Mouse (Mus musculus) testis, postnatal 14 days (tissue): Measurements from ENCODE around the gene Mst1.

ENCODE experiments used
- DNase-seq: peaks from one replicate; pipeline ENCODE4 v3.0.0; 2021; ENCODE audit warnings: low spot score

The Mst1 gene

DNA sequence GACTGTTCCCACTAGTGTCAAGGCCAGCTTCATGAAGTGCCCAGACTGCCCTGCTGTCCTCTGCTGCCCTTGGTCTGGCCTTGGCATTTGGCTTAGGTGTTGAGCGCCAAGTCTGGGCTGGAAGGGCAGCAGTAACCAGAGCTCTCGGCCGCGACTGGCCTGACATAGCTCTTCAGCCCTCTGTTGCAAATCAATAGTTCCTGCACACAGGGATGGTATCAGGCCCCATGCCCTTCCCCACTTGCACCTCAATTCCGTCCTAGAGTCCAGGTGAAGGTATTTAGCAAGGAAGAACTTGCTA, 23.0 kb upstream of the Mst1 start:
- no peak for DNase-seq

DNA sequence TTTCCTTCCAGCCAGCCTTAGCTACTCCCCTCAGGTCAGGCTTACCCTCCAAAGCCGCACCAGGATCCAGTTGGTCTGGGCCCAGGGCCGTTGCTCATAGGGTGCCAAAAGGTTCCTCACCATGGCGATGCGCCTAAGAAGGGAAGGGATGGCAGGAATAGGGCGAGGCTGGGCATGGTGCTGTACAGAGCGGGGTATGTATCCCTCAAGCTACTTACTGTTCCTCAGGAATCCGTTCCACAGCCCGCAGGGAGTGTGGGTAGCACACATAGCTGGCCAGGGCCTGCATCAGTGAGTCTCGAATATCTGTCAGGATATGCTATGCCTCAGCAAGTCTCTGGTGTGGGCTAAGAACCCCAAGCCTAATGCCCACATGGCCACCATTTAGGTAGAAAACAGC, 21.9 kb upstream of the Mst1 start:
- DNase-seq: no peak

DNA sequence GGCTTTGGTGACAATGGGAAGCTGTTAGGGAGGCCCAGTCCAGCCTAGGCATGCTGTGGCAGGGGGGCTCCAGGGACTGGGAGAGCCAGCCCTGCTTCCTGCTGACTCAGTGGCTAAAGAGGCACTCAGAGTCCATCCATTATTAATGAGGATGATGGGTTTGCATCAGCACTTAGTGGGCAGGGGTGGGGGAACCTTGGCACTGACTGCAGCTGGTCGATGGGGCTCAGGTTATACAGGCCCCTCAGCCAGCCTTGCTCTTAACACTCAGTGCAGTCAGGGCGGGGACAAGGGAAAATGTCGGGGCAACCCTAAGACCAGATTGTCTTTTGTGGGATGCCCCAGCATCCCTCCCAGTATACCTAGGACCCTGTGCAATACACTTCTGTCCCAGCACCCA, 18.1 kb upstream of the Mst1 start:
- DNase-seq: no peak

DNA sequence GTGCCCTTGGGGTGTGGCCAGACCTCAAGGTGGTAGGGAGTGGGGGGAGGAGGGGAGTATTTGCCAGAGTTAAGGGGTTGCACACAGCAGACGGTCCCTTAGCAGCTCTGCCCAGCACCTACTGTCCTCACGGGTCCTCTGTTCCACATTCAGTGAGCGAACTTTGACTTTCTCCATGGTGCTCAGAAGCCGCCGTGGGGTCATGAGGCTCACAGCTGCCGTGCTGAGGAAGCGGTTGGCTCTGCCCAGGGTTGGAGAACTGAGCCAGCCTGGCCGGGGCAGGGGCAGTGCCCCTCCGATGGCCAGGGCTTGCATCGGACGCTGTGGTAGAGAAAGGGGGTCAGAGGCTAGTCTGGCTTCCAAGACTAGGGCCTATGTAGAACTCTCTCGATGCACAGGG, 16.9 kb upstream of the Mst1 start:
- no peak for DNase-seq

DNA sequence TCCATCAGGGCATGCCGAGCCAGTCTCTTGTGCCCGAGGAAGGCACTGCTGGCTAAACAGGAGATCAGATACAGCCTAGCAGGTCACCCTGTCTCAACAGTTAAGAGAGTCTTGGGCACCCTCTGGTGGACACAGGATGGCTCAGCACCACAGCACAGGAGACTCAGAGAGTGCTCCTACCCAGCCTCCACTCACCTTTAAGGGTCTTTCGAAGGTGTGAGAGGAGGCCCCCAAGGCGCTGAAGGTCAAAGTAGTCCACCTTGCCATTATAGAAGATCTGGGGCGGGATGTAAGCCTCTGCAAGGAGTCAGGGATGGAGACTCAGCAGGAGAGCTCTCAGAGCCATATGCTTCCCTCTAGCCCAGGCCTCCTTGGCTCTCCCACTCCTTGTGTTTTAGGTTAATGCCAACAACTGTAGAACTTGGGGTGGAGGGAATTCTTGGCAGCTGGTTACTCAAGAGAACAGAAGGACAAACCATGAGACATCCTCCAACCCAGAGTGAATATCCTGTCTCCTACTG, 14.7 kb upstream of the Mst1 start:
- no peak for DNase-seq

DNA sequence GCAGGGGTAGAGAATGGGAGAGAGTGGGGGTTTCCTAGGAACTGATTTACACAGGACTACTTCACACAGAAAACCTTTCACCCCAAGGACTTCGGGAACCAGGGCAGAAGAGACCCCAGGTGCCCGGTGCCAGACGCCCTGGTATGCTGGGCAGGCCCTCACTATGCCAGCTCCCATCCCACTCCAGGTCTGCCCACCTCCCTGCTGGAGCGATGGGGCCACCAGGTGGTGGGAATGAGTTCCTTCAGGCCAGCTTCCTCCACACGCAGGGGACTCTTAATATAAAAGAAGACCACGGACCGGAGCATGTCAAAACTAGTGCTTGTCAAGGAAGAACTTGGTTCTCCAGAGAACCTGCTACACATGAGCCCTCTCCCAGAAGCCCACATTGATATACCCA, 13.0 kb upstream of the Mst1 start:
- no peak for DNase-seq

DNA sequence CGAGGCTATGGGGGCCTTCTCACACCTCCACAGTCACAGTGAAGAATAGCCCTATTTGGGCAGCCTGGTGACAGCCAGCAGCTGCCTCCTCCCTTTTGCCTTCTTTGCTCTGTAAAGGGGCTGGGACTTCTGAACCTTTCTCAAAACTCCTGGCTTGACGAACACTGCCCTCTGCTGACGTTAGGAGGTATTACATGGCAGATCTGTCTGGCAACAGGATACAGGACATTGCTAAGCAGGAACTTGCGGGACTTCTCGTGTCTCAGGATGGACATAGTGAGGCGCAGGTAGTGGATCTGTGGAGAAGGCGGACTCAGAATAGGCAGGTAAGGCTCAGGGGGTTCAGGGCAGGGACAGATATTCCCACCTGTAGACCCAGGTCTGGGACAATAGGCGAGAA, 12.3 kb upstream of the Mst1 start:
- peak; percentile 67 for DNase-seq

DNA sequence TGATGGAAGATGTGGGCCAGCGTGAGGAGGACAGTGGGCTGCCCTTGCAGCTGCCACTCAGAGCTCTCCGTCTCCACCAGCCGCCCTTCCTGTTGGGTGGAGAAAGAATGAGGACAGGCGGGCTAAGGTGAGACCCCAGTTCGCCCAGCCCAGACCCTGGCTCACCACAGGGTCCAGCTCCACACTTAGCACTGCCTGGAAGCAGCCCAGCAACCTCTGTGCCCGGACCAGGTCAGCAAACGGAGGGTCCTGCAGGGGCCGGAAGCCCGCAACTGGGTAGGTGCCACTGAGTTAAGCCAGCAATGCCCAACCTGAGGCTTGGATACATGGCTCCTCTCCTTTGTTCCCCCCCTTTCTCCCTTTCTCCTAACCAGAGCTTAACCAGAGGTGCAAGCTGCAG, 11.2 kb upstream of the Mst1 start:
- no peak for DNase-seq

DNA sequence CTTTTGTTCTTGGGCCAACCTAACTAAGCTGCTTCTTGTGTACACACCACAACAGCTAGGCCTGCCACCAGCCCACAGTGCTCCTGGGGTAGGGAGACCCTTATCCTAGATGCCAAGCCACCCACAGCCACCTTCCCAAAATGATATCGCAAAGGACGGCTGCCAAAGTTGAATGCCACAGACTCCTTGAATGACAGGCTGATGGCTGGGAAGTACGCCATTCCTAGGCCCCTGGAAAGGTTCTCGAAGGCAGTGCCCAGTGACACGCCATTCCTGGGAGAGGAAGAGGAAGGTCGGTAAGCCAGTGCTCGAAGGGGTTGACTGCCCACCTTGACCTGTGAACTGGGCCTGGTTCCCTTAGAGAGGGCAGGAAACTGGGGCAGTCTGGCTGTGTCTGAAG, 10.7 kb upstream of the Mst1 start:
- DNase-seq: no peak

DNA sequence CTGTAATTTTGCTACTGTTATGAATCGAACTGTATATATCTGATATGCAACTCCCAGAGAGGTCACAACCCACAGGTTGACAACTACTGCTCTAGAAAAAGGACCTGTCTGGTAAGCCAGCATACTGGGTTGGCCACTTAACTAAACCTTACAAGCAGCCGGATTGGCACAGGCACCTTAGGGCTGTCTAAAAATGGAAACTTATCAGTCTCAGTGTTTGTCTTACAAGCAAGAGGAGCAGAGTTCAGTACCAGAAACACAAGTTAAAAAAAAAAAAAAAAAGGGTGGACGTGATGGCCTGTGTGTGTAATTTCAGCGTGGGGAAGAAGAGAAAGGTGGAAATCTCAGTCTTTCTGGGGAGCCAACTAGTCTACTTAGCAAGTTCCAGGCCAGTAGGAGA, 8.4 kb upstream of the Mst1 start:
- no peak for DNase-seq

DNA sequence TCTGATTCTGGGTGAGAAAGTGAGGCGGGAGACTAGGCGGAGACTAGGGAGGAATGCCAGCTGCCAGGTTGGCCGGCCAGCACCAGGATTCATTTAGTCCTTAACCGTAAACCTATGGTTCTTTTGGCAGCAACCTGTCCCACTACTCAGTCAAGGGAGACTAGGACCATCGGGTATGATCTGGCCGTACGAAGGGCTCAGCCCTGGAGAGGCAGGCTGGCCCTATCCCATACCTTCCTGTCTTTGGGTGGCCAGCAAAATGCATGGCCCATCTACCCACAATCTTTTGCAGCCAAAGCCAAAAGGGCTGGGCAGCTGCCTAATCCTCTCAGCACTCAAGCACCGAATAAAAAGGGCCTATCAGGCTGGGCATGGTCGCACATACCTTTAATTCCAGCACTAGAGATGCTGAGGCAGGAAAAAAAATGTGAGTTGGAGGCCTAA, 7.7 kb upstream of the Mst1 start:
- no peak for DNase-seq

DNA sequence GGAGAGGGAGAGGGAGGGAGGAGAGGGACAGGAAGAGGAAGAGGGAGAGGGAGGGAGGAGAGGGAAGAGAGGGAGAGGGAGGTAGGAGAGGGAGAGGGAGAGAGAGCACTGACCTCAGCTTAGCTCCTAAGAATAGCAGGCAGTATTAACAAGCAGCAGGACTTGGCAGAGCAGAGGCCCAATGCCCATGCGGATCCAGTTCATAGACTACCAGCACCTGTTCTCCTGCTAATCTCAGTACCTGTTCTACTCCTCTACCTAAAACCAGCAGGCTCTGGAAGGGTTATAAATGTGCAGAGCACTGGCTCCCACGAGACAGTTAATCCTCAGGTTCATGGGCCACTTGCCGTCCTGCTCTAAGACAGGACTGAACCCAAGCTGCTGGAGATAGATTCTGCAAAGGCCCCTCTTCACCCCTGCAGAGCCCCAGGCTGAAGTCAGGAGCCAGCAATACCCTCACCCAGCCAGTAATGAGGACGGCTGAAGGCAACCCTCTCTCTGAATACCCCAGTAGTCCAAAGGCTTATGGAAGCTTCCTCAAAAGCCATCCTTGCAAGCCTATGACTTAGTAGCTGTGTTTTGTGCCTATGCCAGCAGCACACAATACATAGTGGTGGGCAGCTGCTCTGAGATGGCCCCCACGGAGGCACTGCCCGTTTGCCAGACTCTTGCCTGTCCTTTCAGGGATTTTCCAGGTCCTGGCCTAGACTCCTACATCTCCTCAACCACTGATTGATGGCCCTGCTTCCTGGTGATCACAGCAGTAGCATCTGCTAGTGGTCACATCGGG, 6.9 kb upstream of the Mst1 start:
- no peak for DNase-seq

DNA sequence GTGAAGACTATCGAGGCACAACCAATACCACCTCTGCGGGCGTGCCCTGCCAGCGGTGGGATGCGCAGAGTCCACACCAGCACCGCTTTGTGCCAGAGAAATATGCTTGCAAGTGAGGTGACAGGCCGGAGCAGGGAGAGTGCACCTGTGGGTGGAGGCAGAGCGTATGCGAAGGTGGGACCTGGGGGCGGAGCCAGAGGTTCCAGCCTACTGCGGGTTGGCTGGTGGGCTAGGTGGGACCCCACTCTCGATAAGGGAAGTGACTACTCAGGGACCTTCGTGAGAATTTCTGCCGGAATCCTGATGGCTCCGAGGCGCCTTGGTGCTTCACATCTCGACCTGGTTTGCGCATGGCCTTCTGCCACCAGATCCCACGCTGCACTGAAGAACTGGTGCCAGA, 2.3 kb downstream of the Mst1 start:
- DNase-seq: no peak

DNA sequence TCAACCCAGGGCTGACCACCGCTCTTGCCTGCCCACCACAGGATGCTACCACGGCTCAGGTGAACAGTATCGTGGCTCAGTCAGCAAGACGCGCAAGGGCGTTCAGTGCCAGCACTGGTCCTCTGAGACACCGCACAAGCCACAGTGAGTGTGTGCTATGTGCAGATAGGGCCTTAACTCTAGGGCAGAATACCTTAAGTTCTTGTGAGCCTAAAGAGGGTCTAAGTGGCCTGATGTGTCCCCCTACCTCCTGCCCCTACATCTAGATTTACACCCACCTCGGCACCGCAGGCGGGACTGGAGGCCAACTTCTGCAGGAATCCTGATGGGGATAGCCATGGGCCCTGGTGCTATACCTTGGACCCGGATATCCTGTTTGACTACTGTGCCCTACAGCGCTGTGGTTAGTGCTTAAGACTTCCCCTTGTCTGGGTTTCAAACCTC, 2.8 kb downstream of the Mst1 start, which contains the start of gene Rnf123:
Rnf123 (minus strand) TSS at position 359 of the 444 bp plus-strand sequence.
- no peak for DNase-seq

DNA sequence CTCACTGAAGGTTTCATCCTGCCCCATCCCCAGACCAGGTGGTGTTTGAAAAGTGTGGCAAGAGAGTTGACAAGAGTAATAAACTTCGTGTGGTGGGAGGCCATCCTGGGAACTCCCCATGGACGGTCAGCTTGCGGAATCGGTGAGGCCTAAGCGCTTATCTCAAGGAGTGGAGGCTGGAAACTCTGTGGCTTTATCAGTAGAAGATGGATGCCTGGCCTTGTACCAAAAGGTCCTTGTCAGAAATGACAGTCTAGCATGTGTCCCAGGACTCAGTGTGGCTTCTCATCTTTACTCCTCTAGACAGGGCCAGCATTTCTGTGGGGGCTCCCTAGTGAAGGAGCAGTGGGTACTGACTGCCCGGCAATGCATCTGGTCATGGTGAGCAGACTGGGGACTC, 3.3 kb downstream of the Mst1 start:
- no peak for DNase-seq

DNA sequence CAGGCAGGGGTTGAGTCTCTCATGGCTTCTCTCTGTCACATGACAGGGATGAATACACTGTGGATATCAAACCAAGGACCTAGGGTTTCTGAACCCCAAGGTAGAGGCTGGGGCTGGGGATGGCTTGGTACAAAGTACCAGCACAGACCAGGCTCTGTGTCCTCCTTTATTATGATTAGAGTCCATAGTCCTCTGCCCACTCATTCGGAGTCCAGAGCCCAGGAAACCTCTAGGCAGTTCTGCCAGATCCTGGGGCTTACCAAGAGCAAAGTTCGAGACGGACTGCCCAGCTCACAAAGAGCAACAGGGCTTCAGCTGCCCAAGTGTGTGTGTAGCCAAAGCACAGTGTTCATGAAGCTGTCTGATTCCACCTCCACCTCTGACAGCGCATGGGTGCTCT, 5.0 kb downstream of the Mst1 start:
- DNase-seq: no peak

DNA sequence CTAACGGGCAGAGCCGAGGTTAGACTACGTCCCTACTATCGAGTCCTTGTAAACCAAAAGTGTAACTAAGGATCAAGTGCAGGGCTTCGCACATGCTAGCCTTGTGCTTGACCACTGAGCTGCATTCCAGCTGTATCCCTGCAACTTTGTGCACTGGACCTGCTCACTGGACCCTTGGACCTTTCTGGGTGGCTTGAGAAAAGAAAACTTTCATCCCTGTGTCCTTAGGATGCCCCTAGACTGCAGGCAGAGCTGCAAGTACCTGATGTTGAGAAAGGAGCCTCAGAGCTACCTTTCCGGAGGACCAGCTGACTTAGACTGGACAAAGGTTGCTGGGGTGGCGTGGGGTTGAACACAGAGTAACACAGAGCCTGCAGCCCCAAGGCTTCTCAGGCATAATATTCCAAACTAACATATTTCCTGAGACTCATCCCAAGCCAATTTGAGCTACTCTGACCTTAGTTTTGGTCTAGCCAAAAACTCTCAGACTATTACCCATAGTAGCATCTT, 10.4 kb downstream of the Mst1 start:
- no peak for DNase-seq

DNA sequence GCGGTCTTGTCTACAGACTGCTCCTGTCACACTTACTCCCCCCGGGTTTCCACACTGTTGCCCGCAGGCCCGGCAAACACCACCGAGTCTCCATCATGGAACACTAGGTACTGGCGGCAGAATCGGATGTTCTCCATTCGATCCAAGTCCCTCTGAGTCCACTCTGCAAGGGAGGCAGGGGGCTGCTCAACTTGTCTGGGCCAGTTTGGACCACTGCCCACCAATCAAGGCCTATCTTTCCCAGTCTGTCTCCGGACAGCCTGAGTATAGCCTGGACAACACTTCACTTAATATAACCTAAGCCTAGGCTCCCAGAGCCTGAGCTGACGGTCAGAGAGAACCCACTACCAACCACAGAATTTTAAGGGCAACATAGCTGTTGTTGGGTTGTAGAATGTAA, 13.3 kb downstream of the Mst1 start:
- no peak for DNase-seq

DNA sequence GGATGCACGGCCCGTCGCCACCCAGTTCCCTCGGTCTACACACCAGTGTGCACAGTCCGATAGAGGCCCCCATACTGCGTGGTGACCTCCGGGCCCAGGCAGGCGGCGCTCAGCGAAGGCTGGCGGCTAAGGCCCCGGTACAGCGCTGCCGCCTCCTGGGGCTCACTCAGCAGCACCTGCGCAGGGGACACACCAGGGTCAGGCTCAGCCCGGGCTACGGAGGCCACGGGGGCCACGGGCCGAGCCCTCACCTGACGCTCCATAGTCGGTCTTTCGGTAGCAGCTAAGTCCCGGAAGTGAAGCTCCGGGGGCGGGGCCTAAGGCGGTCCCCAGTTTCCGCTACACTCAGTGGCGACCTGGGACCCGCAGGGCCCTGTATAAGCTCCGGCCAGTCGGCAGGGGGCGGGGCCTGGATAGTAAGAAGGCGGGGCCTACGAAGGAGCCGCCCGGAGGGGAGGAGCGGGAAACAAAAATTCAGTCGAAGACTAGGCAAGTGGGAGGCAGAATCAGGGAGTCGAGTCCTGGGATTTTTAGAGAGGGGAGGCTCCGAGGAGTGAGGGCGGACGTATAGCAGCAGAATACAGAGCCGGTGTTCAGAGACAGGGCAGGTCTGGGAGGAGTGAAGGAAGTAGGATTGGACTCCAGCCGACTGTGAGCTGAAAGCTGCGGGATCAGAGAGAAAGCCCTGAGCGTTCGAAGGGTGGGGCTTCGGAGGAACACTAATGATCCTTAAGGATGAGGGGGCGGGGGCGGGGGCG, 14.1 kb downstream of the Mst1 start, which contains the start of gene Apeh:
Apeh (minus strand) TSS at position 423 of the 758 bp plus-strand sequence.
- peak; percentile 92 for DNase-seq

DNA sequence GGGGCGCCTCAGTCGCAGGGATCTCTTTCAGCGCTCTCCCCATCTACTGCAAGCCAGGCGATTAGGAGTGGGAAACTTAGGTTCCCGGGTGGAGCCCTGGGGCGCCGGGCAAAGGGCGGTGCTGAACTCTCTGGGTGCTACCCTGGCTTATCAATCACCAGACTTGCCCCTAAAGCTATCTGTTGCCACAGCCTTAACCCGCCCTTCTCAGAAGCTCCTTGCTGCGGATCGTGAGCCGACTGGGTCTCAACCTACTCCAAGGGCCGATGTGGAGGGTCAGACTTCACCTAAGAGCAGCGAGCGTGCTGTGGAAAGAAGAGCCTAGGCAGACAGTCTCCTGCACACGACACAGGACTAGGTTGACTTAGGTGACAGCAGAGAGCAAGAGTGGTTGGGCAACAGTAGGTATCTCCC, 14.8 kb downstream of the Mst1 start:
- DNase-seq: no peak

DNA sequence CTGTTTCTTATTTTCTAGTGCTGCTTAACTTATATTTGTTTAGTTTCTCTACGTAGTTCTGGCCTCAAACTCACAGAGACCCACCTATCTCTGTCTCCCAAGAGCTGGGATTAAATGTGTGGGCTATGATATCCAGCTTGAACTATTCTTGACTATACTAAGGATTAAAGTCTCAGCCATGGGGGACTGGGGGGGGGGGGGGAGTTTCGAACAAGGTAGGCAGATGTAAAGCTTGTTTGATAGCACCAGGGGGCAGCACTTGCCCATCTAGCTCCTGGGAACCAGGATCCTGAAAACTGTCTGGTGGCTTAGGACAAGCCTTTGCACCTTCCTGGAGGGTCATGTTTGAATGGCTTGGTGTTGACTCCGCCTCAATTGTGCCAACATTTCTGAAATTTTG, 15.3 kb downstream of the Mst1 start:
- DNase-seq: no peak

DNA sequence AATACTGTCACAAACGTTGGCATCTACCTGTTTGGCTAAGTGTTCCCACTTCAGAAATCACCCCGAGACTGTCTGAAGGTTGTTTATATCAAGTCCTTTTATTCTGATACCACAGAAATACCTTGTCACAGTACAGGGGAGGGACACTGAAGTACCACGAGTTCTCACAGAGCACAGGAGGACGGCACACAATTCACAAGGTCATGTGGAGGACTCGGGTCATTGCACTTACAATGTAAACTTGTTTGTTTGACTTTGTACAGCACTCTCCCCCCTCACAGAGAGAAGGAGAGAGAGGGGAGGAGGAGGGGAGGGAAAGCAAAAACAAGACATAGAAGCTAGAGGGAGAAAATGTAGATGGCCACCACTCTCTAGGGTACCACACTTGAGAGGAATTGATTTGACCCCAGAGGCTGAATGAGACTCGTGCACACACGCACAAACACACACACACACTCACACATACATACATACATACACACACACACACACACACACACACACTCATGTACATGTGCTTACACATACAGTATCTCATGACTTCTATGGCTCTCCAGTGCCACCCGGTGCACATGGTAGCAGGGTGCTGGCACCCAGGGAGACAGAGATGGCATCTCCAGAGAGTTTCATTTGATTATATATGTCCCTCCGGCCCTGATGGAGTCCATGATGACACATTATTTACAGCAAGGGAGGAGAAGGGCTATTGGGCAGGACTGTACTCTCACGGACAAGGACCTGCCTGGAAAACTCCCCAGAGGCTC, 15.9 kb downstream of the Mst1 start:
- no peak for DNase-seq
